Mouse (Mus musculus) embryonic facial prominence, embryonic 14.5 days (tissue): ENCODE results near the gene Mindy1. TPM values are rescaled to one million over a fixed set of nuclear protein-coding genes. Genes with fewer than 3 reads are reported as not detected.

ENCODE experiments used
- ATAC-seq: fragments of 200-750 bp; cut with Nextera tagmentation; 2 replicates; pipeline ENCODE4 v1.8.0; 2017; ENCODE audit warnings: low read depth, moderate number of reproducible peaks, moderate TSS enrichment
- DNase-seq: peaks from one replicate; pipeline ENCODE4 v3.0.0-alpha.2; 2015; ENCODE audit warnings: low spot score
- H3K27ac ChIP-seq: fragments of 300-500 bp; sonication (generic); replicated peaks from 2 replicates; pipeline ENCODE4 v1.5.1; 2014; ENCODE audit warnings: low read depth, mild to moderate bottlenecking, low read length, moderate library complexity
- H3K27me3 ChIP-seq: fragments of 300-500 bp; sonication (generic); replicated peaks from 2 replicates; pipeline ENCODE4 v1.6.1; 2014; ENCODE audit warnings: low read length; ENCODE audit not compliant: control insufficient read depth, insufficient read depth
- H3K36me3 ChIP-seq: fragments of 300-500 bp; sonication (generic); 2 replicates; pipeline ENCODE4 v1.6.1; 2014; ENCODE audit warnings: low read length, mixed read lengths; ENCODE audit not compliant: control insufficient read depth, insufficient read depth
- H3K4me1 ChIP-seq: fragments of 300-500 bp; sonication (generic); 2 replicates; pipeline ENCODE4 v1.6.1; 2014; ENCODE audit warnings: antibody characterized with exemption, low read length; ENCODE audit not compliant: control insufficient read depth, insufficient read depth
- H3K4me2 ChIP-seq: fragments of 300-500 bp; sonication (generic); 2 replicates; pipeline ENCODE4 v1.6.1; 2014; ENCODE audit warnings: low read depth, mild to moderate bottlenecking, low read length, moderate library complexity, mixed read lengths
- H3K4me3 ChIP-seq: fragments of 300-500 bp; sonication (generic); 2 replicates; pipeline ENCODE4 v1.5.1; 2014; ENCODE audit warnings: low read depth, mild to moderate bottlenecking, low read length
- H3K9ac ChIP-seq: fragments of 300-500 bp; sonication (generic); 2 replicates; pipeline ENCODE4 v1.6.1; 2014; ENCODE audit warnings: low read depth, mild to moderate bottlenecking, low read length, moderate library complexity, mixed read lengths
- H3K9me3 ChIP-seq: fragments of 300-500 bp; sonication (generic); 2 replicates; pipeline ENCODE4 v1.6.1; 2016; ENCODE audit warnings: low read length; ENCODE audit not compliant: control insufficient read depth
- WGBS: fragments of 180-500 bp; shearing (Covaris S2); extraction: QIAGEN DNeasy Blood & Tissue Kit; methylation state at CpG from one replicate; pipeline ENCODE4 v1.1.7; 2014; 5-methylcytosine and 5-hydroxymethylcytosine counted together
- polyA plus RNA-seq: library from polyadenylated mRNA; unstranded; fragments of >200 nt; fragmentation: Nextera tagmentation; extraction: Ambion mirVana; gene quantifications from 2 replicates; pipeline ENCODE4 v1.2.1, GENCODE M21; 2014

Mindy1 gene
- polyA plus RNA-seq = 37.7 and 44.9 TPM in 2 replicates

DNA sequence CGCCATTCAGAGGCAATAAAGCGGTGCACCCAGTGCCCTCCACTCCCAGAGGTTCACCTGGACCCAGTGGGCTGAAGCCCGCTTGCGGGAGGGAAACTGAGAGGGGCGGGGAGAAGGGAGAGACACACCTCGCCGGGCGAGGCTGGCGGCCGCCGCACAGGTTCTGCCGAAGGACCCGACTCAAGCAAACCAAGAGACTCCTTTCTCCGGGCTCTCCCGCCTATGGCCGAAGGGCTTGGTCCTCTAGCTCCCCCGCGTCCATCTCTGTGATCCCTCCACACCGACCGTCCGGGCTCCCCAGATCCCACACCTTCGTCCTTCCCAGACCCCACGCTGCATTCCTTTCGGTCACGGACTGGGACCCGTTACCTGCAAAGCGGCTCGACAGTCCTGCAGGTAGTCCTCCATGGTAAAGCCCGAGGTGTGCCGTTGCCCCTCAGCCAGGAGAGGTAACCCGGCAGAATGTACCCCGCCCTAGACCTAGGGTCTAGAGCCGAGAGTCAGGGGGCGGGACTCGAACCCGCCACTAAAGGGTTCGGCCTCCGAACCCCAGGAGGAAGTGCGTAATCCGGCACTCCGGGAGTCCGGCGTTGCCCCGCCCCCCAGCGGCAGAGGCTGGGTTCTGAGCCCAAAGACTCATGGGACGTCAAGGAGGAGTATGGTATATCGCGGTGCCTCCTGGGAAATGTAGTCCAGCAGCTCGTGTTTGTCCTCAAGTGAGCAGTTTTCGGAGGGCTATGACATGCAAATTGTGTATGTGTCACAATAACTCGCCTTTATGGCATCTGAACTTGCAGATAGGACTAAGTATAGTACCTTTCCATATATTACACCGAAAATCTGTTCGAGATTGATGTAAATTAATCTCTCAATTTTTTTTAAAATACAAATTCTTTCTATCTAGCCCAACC lies at the start of gene Mindy1, which contains the start of gene Prune1:
Gene Mindy1 (plus strand): TSS at position 130 of the 911 bp plus-strand sequence.
Gene Prune1 (minus strand): TSS at position 861 of the 911 bp plus-strand sequence.
- 1% methylated on average over 52 of the region's 53 CpGs for WGBS
- peak within 1 kb of the TSS; percentile 97 for H3K27ac ChIP-seq

GRCm38 (mm10) chr3:95232771-95233170 lies 48.4 kb upstream of the Mindy1 start:
- Histone ChIP-seq H3K4me3 (no peak overlapping the region), H3K4me2 (no peak overlapping the region), H3K4me1 (peaks cover 13% of the 10 kb centered on the region), H3K27ac (no peak overlapping the region), H3K27me3 (no peaks in the 10 kb centered on the region), H3K9me3 (no peaks in the 10 kb centered on the region), H3K9ac (no peak overlapping the region), H3K36me3 (peaks cover 62% of the 10 kb centered on the region)
- ATAC-seq = no peak
- WGBS = 84% methylated on average over 7 of the region's 7 CpGs
- DNase-seq = no peak

More for the DNA sequence above, at the start of gene Mindy1, which contains the start of gene Prune1:
- Histone ChIP-seq H3K4me1 (peaks cover 8% of the 10 kb centered on the region), H3K36me3 (peaks cover 4% of the 10 kb centered on the region; the same call in 1 of the 2 replicates), H3K9ac (peak within 1 kb of the TSS; percentile 92), H3K27me3 (no peaks in the 10 kb centered on the region), H3K9me3 (no peaks in the 10 kb centered on the region), H3K4me2 (peak within 1 kb of the TSS; percentile 78), H3K4me3 (peak within 1 kb of the TSS; percentile 67)
- ATAC-seq (peak; percentile 91), DNase-seq (peak; percentile 99)

DNA sequence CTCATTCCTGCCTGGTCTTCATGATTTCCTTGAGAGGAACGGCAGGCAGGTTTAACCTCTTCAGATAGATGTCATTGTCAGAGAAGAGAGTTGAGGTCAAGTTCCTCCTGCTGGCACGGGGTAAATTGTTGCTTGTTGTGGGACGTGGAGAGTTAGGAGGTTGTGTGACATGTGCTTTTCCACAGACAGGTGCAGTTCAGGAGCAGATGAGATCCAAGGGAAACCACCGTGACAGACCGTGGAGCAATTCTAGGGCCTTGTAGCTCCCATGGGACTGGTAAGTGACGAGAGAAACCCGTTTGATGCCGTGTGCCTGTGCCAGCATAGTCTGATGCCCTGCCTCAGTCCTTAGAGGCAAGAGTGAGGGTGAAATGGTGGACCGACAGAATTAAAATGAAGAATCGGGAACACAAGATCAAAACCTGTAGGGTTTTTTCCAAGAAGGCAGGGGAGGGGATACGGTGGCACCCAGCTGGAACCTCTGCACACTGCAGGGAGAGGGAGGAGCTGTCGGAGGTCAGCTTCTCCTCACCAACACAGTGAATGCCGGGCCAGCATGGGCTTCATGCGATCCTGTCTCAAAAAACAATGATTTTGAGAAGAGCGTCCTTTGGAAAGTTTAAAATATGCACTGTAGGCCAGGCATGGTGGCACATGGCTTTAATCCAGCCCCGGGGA lies 47.7 kb upstream of the Mindy1 start:
- DNase-seq (no peak), ATAC-seq (no peak)
- Histone ChIP-seq H3K4me3 (no peak overlapping the region), H3K9ac (no peak overlapping the region), H3K4me2 (no peak overlapping the region), H3K27me3 (no peaks in the 10 kb centered on the region), H3K36me3 (peaks cover 69% of the 10 kb centered on the region), H3K4me1 (peaks cover 13% of the 10 kb centered on the region), H3K27ac (no peak overlapping the region), H3K9me3 (no peaks in the 10 kb centered on the region)
- 84% methylated on average over 16 of the region's 16 CpGs for whole genome bisulfite sequencing

DNA sequence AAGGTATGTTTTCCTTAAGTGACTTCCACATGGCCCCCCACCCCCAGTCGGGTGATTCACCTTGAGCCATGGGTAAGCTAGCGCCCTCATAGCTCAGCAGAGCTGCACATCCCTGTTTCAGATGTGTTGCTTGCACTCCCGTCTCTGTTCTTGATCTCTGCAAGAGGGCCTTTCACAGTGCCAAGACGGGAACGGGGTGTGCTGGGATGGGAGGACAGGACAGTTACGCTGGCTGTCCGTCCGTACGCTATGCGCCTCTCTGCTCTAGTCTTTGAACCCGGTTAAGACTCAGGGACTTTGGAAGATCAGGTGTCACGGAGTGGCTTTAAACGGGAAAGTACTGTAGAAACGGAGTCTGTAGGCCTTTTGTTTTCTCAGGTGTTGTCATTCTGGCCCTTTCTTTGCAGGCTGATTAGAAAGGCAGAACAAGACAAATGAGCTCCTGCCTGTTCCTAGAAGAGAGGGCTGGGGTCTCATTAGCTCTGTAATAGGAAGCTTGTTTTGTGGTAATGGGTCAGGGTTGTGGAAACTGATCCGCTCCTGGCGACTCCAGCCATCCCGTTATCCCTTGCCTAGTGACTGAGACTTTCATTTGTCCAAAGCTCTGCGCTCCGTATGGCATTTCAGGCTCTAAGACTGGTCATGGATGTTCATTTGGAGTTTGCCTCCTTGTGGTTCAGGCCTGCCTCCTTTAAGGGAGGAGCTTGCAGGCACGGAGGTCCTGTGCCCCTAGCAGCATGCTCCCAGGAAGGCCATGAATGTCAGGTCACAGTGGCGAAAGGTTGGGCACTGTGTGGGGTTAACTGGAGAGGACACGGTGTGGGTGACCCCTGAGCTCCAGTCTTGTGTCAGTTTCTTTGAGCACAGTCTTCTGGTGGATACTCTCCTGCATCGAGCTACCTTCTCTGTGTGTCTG lies 45.5 kb upstream of the Mindy1 start:
- Histone ChIP-seq H3K4me2 (no peak overlapping the region), H3K9me3 (no peaks in the 10 kb centered on the region), H3K4me1 (peaks cover 6% of the 10 kb centered on the region), H3K4me3 (no peak overlapping the region), H3K9ac (no peak overlapping the region), H3K27ac (no peak overlapping the region), H3K27me3 (no peaks in the 10 kb centered on the region), H3K36me3 (peaks cover 69% of the 10 kb centered on the region)
- ATAC-seq (no peak), DNase-seq (no peak)
- 60% methylated on average over 23 of the region's 23 CpGs for WGBS

- WGBS = 80% methylated on average over 8 of the region's 8 CpGs
- no peak overlapping the region for H3K9ac ChIP-seq
- no peak overlapping the region for H3K4me3 ChIP-seq
- H3K36me3 ChIP-seq = peaks cover 57% of the 10 kb centered on the region
- H3K27ac ChIP-seq = no peak overlapping the region
- H3K4me1 ChIP-seq = no peaks in the 10 kb centered on the region
- H3K9me3 ChIP-seq = no peaks in the 10 kb centered on the region
- ATAC-seq (no peak), DNase-seq (no peak)
- no peaks in the 10 kb centered on the region for H3K27me3 ChIP-seq
- no peak overlapping the region for H3K4me2 ChIP-seq
Measured at GRCm38 (mm10) chr3:95237541-95238099, 43.5 kb upstream of the Mindy1 start.

GRCm38 (mm10) chr3:95239022-95239421 lies 42.1 kb upstream of the Mindy1 start:
- H3K27ac ChIP-seq = no peak overlapping the region
- DNase-seq = no peak
- no peak overlapping the region for H3K9ac ChIP-seq
- no peak overlapping the region for H3K4me3 ChIP-seq
- H3K4me1 ChIP-seq = no peaks in the 10 kb centered on the region
- WGBS = 87% methylated on average over 6 of the region's 6 CpGs
- no peak; the same call in 1 of the 2 replicates for ATAC-seq
- no peak overlapping the region for H3K4me2 ChIP-seq
- H3K36me3 ChIP-seq = peaks cover 47% of the 10 kb centered on the region
- H3K9me3 ChIP-seq = no peaks in the 10 kb centered on the region
- no peaks in the 10 kb centered on the region for H3K27me3 ChIP-seq

DNA sequence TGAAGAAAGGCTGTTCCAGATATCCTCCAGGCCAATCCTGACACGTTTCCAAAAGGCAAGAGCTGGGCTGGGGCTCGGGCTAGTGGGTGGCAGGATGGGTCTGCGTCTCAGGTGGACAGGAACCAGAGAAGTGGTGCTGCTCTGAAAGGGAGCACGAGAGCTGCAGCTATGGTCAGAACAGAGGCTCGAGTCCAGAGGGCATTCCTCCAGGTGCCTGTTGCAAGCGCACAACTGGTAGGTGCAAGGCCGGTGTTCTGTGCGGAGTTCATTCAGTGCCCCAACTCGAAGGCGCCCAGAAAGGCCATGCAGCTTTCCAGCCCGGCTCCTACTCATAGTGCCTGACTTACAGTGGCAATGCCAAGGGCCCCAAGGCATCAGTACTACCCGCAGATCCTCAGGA lies 41.2 kb upstream of the Mindy1 start:
- no peak for DNase-seq
- Histone ChIP-seq H3K9ac (no peak overlapping the region), H3K27ac (no peak overlapping the region), H3K4me2 (no peak overlapping the region), H3K4me1 (no peaks in the 10 kb centered on the region), H3K4me3 (no peak overlapping the region), H3K36me3 (peaks cover 38% of the 10 kb centered on the region), H3K27me3 (no peaks in the 10 kb centered on the region), H3K9me3 (no peaks in the 10 kb centered on the region)
- ATAC-seq = no peak
- 83% methylated on average over 12 of the region's 12 CpGs for WGBS
